Mouse (Mus musculus): ENCODE data around the gene Pglyrp1. TPM values are rescaled to one million over a fixed set of nuclear protein-coding genes. Genes with fewer than 3 reads are reported as not detected.
"Not testable (repeated sequence)": the region's sequence is repeated elsewhere in the genome, so short reads cannot be mapped to it uniquely, and the experiment has no call there.

The Pglyrp1 gene
- polyA plus RNA-seq (2015; fragmentation: Nextera tagmentation; extraction: Ambion mirVana): 18.2 and 19.2 TPM in 2 replicates

GRCm38 (mm10) chr7:18871031-18871430 is at the start of gene Pglyrp1:
Gene Pglyrp1 (plus strand): TSS chr7:18871331.
- not testable (repeated sequence) for H3K36me3 ChIP-seq; H3K4me1 ChIP-seq; H3K9ac ChIP-seq (replicated peaks); H3K9me3 ChIP-seq; H3K27ac ChIP-seq (replicated peaks); ATAC-seq (replicated peaks); H3K27me3 ChIP-seq; H3K4me2 ChIP-seq (replicated peaks)
- H3K4me3 ChIP-seq: peak within 1 kb of the TSS; percentile 46; the same call in 1 of the 2 replicates
- WGBS: 92% methylated on average over 1 of the region's 8 CpGs

GRCm38 (mm10) chr7:18821507-18821906 is 49.6 kb upstream of the Pglyrp1 start, which contains the start of gene Psg17:
Gene Psg17 (minus strand): TSS chr7:18821607.
- H3K9me3 ChIP-seq: no peaks in the 10 kb centered on the region
- no peaks in the 10 kb centered on the region for H3K27me3 ChIP-seq
- no peak within 1 kb of the TSS for H3K9ac ChIP-seq (replicated peaks)
- H3K27ac ChIP-seq (replicated peaks): no peak within 1 kb of the TSS
- no peaks in the 10 kb centered on the region for H3K4me1 ChIP-seq
- H3K4me3 ChIP-seq: no peak within 1 kb of the TSS
- no peak within 1 kb of the TSS for H3K4me2 ChIP-seq (replicated peaks)
- no peak for ATAC-seq (replicated peaks)
- 80% methylated on average over 3 of the region's 3 CpGs for WGBS
- H3K36me3 ChIP-seq: no peaks in the 10 kb centered on the region

- H3K36me3 ChIP-seq: no peaks in the 10 kb centered on the region
- H3K4me1 ChIP-seq: no peaks in the 10 kb centered on the region
- H3K4me3 ChIP-seq: no peak overlapping the region
- no peaks in the 10 kb centered on the region for H3K27me3 ChIP-seq
- H3K4me2 ChIP-seq (replicated peaks): no peak overlapping the region
- no peak for ATAC-seq (replicated peaks)
- no peak overlapping the region for H3K9ac ChIP-seq (replicated peaks)
- H3K27ac ChIP-seq (replicated peaks): no peak overlapping the region
- WGBS: 64% methylated on average over 26 of the region's 26 CpGs
- no peaks in the 10 kb centered on the region for H3K9me3 ChIP-seq
Measured at GRCm38 (mm10) chr7:18827792-18828546, 43.2 kb upstream of the Pglyrp1 start.

- no peaks in the 10 kb centered on the region for H3K9me3 ChIP-seq
- no peak overlapping the region for H3K4me2 ChIP-seq (replicated peaks)
- H3K27me3 ChIP-seq: no peaks in the 10 kb centered on the region
- H3K9ac ChIP-seq (replicated peaks): no peak overlapping the region
- H3K27ac ChIP-seq (replicated peaks): no peak overlapping the region
- H3K36me3 ChIP-seq: no peaks in the 10 kb centered on the region
- no peak overlapping the region for H3K4me3 ChIP-seq
- H3K4me1 ChIP-seq: no peaks in the 10 kb centered on the region
- WGBS: 64% methylated on average over 9 of the region's 9 CpGs
- ATAC-seq (replicated peaks): no peak
Measured at GRCm38 (mm10) chr7:18828592-18828991, 42.5 kb upstream of the Pglyrp1 start.

- H3K27me3 ChIP-seq: no peaks in the 10 kb centered on the region
- H3K4me1 ChIP-seq: no peaks in the 10 kb centered on the region
- H3K27ac ChIP-seq (replicated peaks): no peak overlapping the region
- no peak for ATAC-seq (replicated peaks)
- no peaks in the 10 kb centered on the region for H3K9me3 ChIP-seq
- no peak overlapping the region for H3K4me3 ChIP-seq
- WGBS: 85% methylated on average over 7 of the region's 7 CpGs
- H3K36me3 ChIP-seq: no peaks in the 10 kb centered on the region
- no peak overlapping the region for H3K9ac ChIP-seq (replicated peaks)
- H3K4me2 ChIP-seq (replicated peaks): no peak overlapping the region
Measured at GRCm38 (mm10) chr7:18829545-18829944, 41.6 kb upstream of the Pglyrp1 start.

- no peaks in the 10 kb centered on the region for H3K27me3 ChIP-seq
- H3K4me1 ChIP-seq: no peaks in the 10 kb centered on the region
- WGBS: 49% methylated on average over 13 of the region's 13 CpGs
- no peaks in the 10 kb centered on the region for H3K9me3 ChIP-seq
- no peak for ATAC-seq (replicated peaks)
- H3K36me3 ChIP-seq: no peaks in the 10 kb centered on the region
- H3K4me3 ChIP-seq: no peak overlapping the region
- no peak overlapping the region for H3K4me2 ChIP-seq (replicated peaks)
- H3K27ac ChIP-seq (replicated peaks): no peak overlapping the region
- H3K9ac ChIP-seq (replicated peaks): no peak overlapping the region
Measured at GRCm38 (mm10) chr7:18832298-18832697, 38.8 kb upstream of the Pglyrp1 start.

GRCm38 (mm10) chr7:18839865-18840264 is 31.3 kb upstream of the Pglyrp1 start, which contains the start of gene Mill2:
Gene Mill2 (plus strand): TSS chr7:18839966.
- ATAC-seq (replicated peaks): 0 out of 2 replicates have a peak, but pooled peaks have one; percentile 23
- peak within 1 kb of the TSS; percentile 32 for H3K4me3 ChIP-seq

GRCm38 (mm10) chr7:18840386-18841173 is 30.6 kb upstream of the Pglyrp1 start:
- 2% methylated on average over 16 of the region's 17 CpGs for WGBS
- peak; percentile 71 for ATAC-seq (replicated peaks)
- Histone ChIP-seq H3K36me3 (no peaks in the 10 kb centered on the region), H3K27ac (replicated peaks) (peak overlapping the region; percentile 12; the same call in 1 of the 2 replicates), H3K9ac (replicated peaks) (peak overlapping the region; percentile 44), H3K4me3 (peak overlapping the region; percentile 32), H3K4me2 (replicated peaks) (peak overlapping the region; percentile 50), H3K4me1 (peaks cover 10% of the 10 kb centered on the region; the same call in 1 of the 2 replicates), H3K27me3 (no peaks in the 10 kb centered on the region), H3K9me3 (no peaks in the 10 kb centered on the region)

More at GRCm38 (mm10) chr7:18839865-18840264, 31.3 kb upstream of the Pglyrp1 start, which contains the start of gene Mill2:
- peaks cover 10% of the 10 kb centered on the region; the same call in 1 of the 2 replicates for H3K4me1 ChIP-seq
- H3K9ac ChIP-seq (replicated peaks): peak within 1 kb of the TSS; percentile 44
- no peaks in the 10 kb centered on the region for H3K9me3 ChIP-seq
- H3K27me3 ChIP-seq: no peaks in the 10 kb centered on the region
- H3K36me3 ChIP-seq: no peaks in the 10 kb centered on the region
- peak within 1 kb of the TSS; percentile 12; the same call in 1 of the 2 replicates for H3K27ac ChIP-seq (replicated peaks)
- WGBS: 24% methylated on average over 3 of the region's 3 CpGs
- peak within 1 kb of the TSS; percentile 50 for H3K4me2 ChIP-seq (replicated peaks)

GRCm38 (mm10) chr7:18841174-18841567 is 30.0 kb upstream of the Pglyrp1 start:
- Histone ChIP-seq H3K4me3 (no peak overlapping the region), H3K9me3 (no peaks in the 10 kb centered on the region), H3K4me2 (replicated peaks) (peak overlapping the region; percentile 29; the same call in 1 of the 2 replicates), H3K9ac (replicated peaks) (no peak overlapping the region), H3K27me3 (no peaks in the 10 kb centered on the region), H3K36me3 (no peaks in the 10 kb centered on the region), H3K4me1 (peaks cover 10% of the 10 kb centered on the region; the same call in 1 of the 2 replicates), H3K27ac (replicated peaks) (no peak overlapping the region)
- 43% methylated on average over 1 of the region's 1 CpGs for WGBS
- peak; percentile 29; the same call in 1 of the 2 replicates for ATAC-seq (replicated peaks)

GRCm38 (mm10) chr7:18844811-18845210 is 26.3 kb upstream of the Pglyrp1 start:
- Histone ChIP-seq H3K27me3 (no peaks in the 10 kb centered on the region), H3K9me3 (no peaks in the 10 kb centered on the region), H3K36me3 (no peaks in the 10 kb centered on the region), H3K4me1 (peaks cover 10% of the 10 kb centered on the region; the same call in 1 of the 2 replicates), H3K9ac (replicated peaks) (no peak overlapping the region), H3K4me3 (no peak overlapping the region), H3K27ac (replicated peaks) (no peak overlapping the region), H3K4me2 (replicated peaks) (no peak overlapping the region)
- WGBS: 53% methylated on average over 5 of the region's 5 CpGs
- ATAC-seq (replicated peaks): no peak

GRCm38 (mm10) chr7:18848395-18848794 is 22.7 kb upstream of the Pglyrp1 start:
- 94% methylated on average over 1 of the region's 1 CpGs for WGBS
- no peaks in the 10 kb centered on the region for H3K4me1 ChIP-seq
- H3K27me3 ChIP-seq: no peaks in the 10 kb centered on the region
- no peak overlapping the region for H3K4me3 ChIP-seq
- H3K27ac ChIP-seq (replicated peaks): no peak overlapping the region
- H3K9ac ChIP-seq (replicated peaks): no peak overlapping the region
- no peak overlapping the region for H3K4me2 ChIP-seq (replicated peaks)
- no peak for ATAC-seq (replicated peaks)
- H3K36me3 ChIP-seq: no peaks in the 10 kb centered on the region
- H3K9me3 ChIP-seq: no peaks in the 10 kb centered on the region
